Mouse (Mus musculus): ENCODE measurements around the gene Il11ra1.

GRCm38 (mm10) chr4:41672522-41672963 lies 27.2 kb upstream of the Il11ra1 start:
- TF ChIP-seq CTCF (IDR thresholded peaks at IDR 0.05; ENCODE audit: borderline replicate concordance, insufficient read depth, low read depth, low read length) (no peak), POLR2A (IDR thresholded peaks at IDR 0.05; ENCODE audit: borderline replicate concordance, insufficient read depth, low read length) (no peak)
